ENCODE assay signal across 8 mouse cellular contexts in the genomic region with DNA sequence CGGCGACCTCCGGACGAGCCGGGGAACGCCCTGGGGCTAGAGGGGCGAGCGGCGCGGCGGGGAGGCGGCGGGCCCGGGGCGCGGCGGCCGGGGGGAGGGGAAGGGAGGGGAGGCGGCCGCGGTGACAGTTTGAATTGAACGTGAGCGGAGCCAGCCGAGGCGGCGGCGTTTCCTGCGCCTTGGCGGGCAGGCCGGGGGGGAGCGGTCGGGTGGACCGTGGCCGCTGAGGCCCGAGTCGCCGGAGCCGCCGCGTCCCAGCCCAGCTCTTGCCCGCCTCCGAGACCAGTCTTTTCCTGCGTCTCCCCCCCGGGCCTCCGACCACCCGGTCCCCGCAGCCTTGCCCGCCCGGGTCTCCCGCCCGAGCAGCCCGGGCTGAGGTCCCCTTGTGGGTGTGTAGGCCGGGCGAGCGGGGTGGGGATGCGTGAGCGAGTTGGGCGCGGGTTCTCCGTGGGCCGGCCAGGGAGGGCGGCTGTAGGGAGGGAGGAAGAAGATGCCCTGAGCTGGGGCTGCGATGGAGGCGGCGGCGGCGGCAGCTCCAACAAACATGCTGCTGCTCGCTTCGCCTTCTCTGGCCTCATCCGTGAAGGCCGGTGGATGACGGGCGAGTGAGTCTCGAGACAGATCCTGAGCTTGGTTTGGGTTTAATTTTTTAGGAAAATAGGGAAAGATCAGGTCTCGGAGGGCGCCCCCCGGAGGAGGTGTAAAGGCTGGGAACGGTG. TPM values are rescaled to one million over a fixed set of nuclear protein-coding genes. Genes with fewer than 3 reads are reported as not detected.
DNase-seq lines count a peak whose midpoint lies in the region.

No protein-coding gene starts in this region.

- H3K27ac ChIP-seq in hindbrain, embryonic 10.5 days: peak overlapping the region; percentile 99

- H3K4me1 ChIP-seq in hindbrain, embryonic 10.5 days (replicated peaks): peaks cover 28% of the 10 kb centered on the region

- H3K27me3 ChIP-seq in hindbrain, embryonic 10.5 days (ENCODE audit: insufficient read depth, poor library complexity, severe bottlenecking): no peaks in the 10 kb centered on the region

- H3K4me3 ChIP-seq in hindbrain, embryonic 10.5 days: peak overlapping the region; percentile 99

- 1% methylated on average over 68 of the region's 78 CpGs for WGBS in hindbrain, embryonic 10.5 days

- peak; percentile 13 for DNase-seq in WW6 (ENCODE audit: low read depth, low spot score)
- peak; percentile 78 for DNase-seq in cerebellum, adult 9-11 months
- DNase-seq in frontal cortex, adult 2 months (ENCODE audit: extremely low spot score in 1 of 2, low spot score in 1 of 2): peak; percentile 41 to 76
- DNase-seq in hindbrain, embryonic 10.5 days (ENCODE audit: low spot score): peak; percentile 57
- DNase-seq in layer of hippocampus, postnatal 14 days (ENCODE audit: low spot score in 2 of 2): peak; percentile 61 to 69
- peak; percentile 79 for DNase-seq in lung, postnatal 10 days
- peak; percentile 37 for DNase-seq in ovary, postnatal 14 days (ENCODE audit: low spot score)
- peak; percentile 50 for DNase-seq in urinary bladder, postnatal 25 days (ENCODE audit: low spot score)

- H3K9me3 ChIP-seq in hindbrain, embryonic 10.5 days: no peaks in the 10 kb centered on the region

- H3K36me3 ChIP-seq in hindbrain, embryonic 10.5 days: no peaks in the 10 kb centered on the region

RNA-seq across cellular contexts. Expression of gene Sept7, which starts 0.7 kb away (rescaled TPM):
- 244 and 267 TPM in 2 replicates for polyA plus RNA-seq in frontal cortex, adult 2 months (2012; rRNA removed)
- polyA plus RNA-seq in hindbrain, embryonic 10.5 days (2016; fragmentation: Nextera tagmentation; extraction: Ambion mirVana): 164 and 225 TPM in 2 replicates
- total RNA-seq in layer of hippocampus, postnatal 14 days (2021): 100 to 1,000 TPM; 278 to 289 TPM

Comparison
In these comparisons a context has a peak if more than half of its experiments do, and no peak if none do; other contexts are left out.
1. Peak in every context shown above with its lines: DNase-seq, H3K4me3 ChIP-seq and H3K27ac ChIP-seq.
2. DNase-seq: peak in every context shown above with its lines; median percentile 79 in lung, postnatal 10 days; 78 in cerebellum, adult 9-11 months; 65 in layer of hippocampus, postnatal 14 days; 58 in frontal cortex, adult 2 months; 57 in hindbrain, embryonic 10.5 days; 50 in urinary bladder, postnatal 25 days; 37 in ovary, postnatal 14 days; 13 in WW6.